15 mouse cellular contexts compared by ENCODE assay signal in genomic region chr3:90391004-90391403, GRCm38 (mm10). TPM values are rescaled to one million over a fixed set of nuclear protein-coding genes. Genes with fewer than 3 reads are reported as not detected.
DNase-seq lines count a peak whose midpoint lies in the region; ATAC-seq and TF ChIP-seq lines count a peak whose summit lies in the region.
"Had no signal": no experiment of that assay in that cellular context is flagged by ENCODE, and none has a peak within 500 bp of the region (broad histone marks: within the 10 kb centered on the region; RNA-seq: fewer than 3 reads in every experiment).

No protein-coding gene starts in this region.

- DNase-seq in adrenal gland, postnatal 10 days = peak; percentile 51
- no peak for DNase-seq in adrenal gland, postnatal 4 days (ENCODE audit: low spot score in 2 of 2)
- DNase-seq in lung, postnatal 0 days (ENCODE audit: low spot score) = peak; percentile 15
- DNase-seq in lung, postnatal 10 days = no peak
- no peak for DNase-seq in embryonic facial prominence, embryonic 14.5 days (ENCODE audit: low spot score)
- DNase-seq in midbrain, postnatal 0 days (ENCODE audit: low spot score) = no peak
- no peak for DNase-seq in c-Kit-positive CD71-positive TER-119-positive erythroid progenitor cells, embryonic 14.5 days (ENCODE audit: low spot score)
- no peak for DNase-seq in spleen, adult 18-20 months
- DNase-seq: cerebellum, postnatal 14 days; heart, adult 2 months; kidney, adult 8-10 months; liver, postnatal 0 days; thymus, adult 18-20 months had no signal

- no peak overlapping the region for H3K27ac ChIP-seq in lung, postnatal 0 days (ENCODE audit: low read length)
- H3K27ac ChIP-seq in embryonic facial prominence, embryonic 14.5 days (replicated peaks; ENCODE audit: low read depth, low read length) = peak overlapping the region; percentile 92
- H3K27ac ChIP-seq in midbrain, postnatal 0 days (ENCODE audit: low read depth, low read length) = peak overlapping the region; percentile 98
- H3K27ac ChIP-seq: heart, adult 2 months had no signal

- H3K4me1 ChIP-seq in lung, postnatal 0 days (ENCODE audit: insufficient read depth, low read depth, low read length) = peaks cover 10% of the 10 kb centered on the region; the same call in 1 of the 2 replicates
- H3K4me1 ChIP-seq in embryonic facial prominence, embryonic 14.5 days (ENCODE audit: control insufficient read depth, insufficient read depth, low read length) = peaks cover 35% of the 10 kb centered on the region
- H3K4me1 ChIP-seq in midbrain, postnatal 0 days (ENCODE audit: insufficient read depth, low read length) = peaks cover 21% of the 10 kb centered on the region

- H3K9me3 ChIP-seq in lung, postnatal 0 days (ENCODE audit: low read length) = no peaks in the 10 kb centered on the region
- no peaks in the 10 kb centered on the region for H3K9me3 ChIP-seq in embryonic facial prominence, embryonic 14.5 days (ENCODE audit: control insufficient read depth, low read length)
- H3K9me3 ChIP-seq in midbrain, postnatal 0 days (ENCODE audit: low read length) = no peaks in the 10 kb centered on the region
- H3K9me3 ChIP-seq: megakaryocyte, embryonic 14.5 days had no signal

- H3K9ac ChIP-seq in lung, postnatal 0 days (replicated peaks; ENCODE audit: low read depth) = no peak overlapping the region
- H3K9ac ChIP-seq in embryonic facial prominence, embryonic 14.5 days (ENCODE audit: low read depth, low read length) = peak overlapping the region; percentile 86; the same call in 1 of the 2 replicates
- H3K9ac ChIP-seq in midbrain, postnatal 0 days (replicated peaks; ENCODE audit: low read length, poor library complexity, severe bottlenecking) = peak overlapping the region; percentile 75; the same call in 1 of the 2 replicates
- H3K9ac ChIP-seq: liver, postnatal 0 days had no signal

- no peak for TF ChIP-seq CTCF in lung, postnatal 0 days (IDR thresholded peaks at IDR 0.05)
- TF ChIP-seq CTCF in midbrain, postnatal 0 days (IDR thresholded peaks at IDR 0.05) = no peak

- 60% methylated on average over 4 of the region's 4 CpGs for WGBS in lung, postnatal 0 days
- WGBS in embryonic facial prominence, embryonic 14.5 days = 49% methylated on average over 4 of the region's 4 CpGs
- 72% methylated on average over 4 of the region's 4 CpGs for WGBS in midbrain, postnatal 0 days

- no peaks in the 10 kb centered on the region for H3K27me3 ChIP-seq in lung, postnatal 0 days (replicated peaks; ENCODE audit: insufficient read depth, low read length)
- H3K27me3 ChIP-seq in embryonic facial prominence, embryonic 14.5 days (replicated peaks; ENCODE audit: control insufficient read depth, insufficient read depth, low read length) = no peaks in the 10 kb centered on the region
- H3K27me3 ChIP-seq in midbrain, postnatal 0 days (ENCODE audit: insufficient read depth, low read length) = no peaks in the 10 kb centered on the region

- H3K4me2 ChIP-seq in lung, postnatal 0 days (replicated peaks; ENCODE audit: low read depth, low read length) = no peak overlapping the region
- peak overlapping the region; percentile 98 for H3K4me2 ChIP-seq in embryonic facial prominence, embryonic 14.5 days (ENCODE audit: low read depth, low read length)
- H3K4me2 ChIP-seq in midbrain, postnatal 0 days (ENCODE audit: low read depth, low read length, poor library complexity, severe bottlenecking) = no peak overlapping the region

- TF ChIP-seq EP300 in lung, postnatal 0 days (IDR thresholded peaks at IDR 0.05) = no peak

- ATAC-seq in lung, postnatal 0 days = no peak
- ATAC-seq in embryonic facial prominence, embryonic 14.5 days (ENCODE audit: low read depth) = no peak
- ATAC-seq in midbrain, postnatal 0 days (ENCODE audit: low FRiP score) = no peak
- ATAC-seq: liver, postnatal 0 days had no signal

- no peak overlapping the region for H3K4me3 ChIP-seq in lung, postnatal 0 days (ENCODE audit: low read depth, low read length)
- no peak overlapping the region for H3K4me3 ChIP-seq in embryonic facial prominence, embryonic 14.5 days (ENCODE audit: low read depth, low read length)
- H3K4me3 ChIP-seq in midbrain, postnatal 0 days (ENCODE audit: low read depth, low read length) = no peak overlapping the region
- H3K4me3 ChIP-seq: heart, adult 2 months; layer of hippocampus, adult 2 months; megakaryocyte, embryonic 14.5 days had no signal

- H3K36me3 ChIP-seq in lung, postnatal 0 days (ENCODE audit: insufficient read depth, low read length) = peaks cover 26% of the 10 kb centered on the region
- H3K36me3 ChIP-seq in embryonic facial prominence, embryonic 14.5 days (ENCODE audit: control insufficient read depth, insufficient read depth, low read length) = peaks cover 66% of the 10 kb centered on the region
- peaks cover 49% of the 10 kb centered on the region for H3K36me3 ChIP-seq in midbrain, postnatal 0 days (ENCODE audit: insufficient read depth, low read length)

RNA-seq across cellular contexts. Expression of gene Slc27a3, which starts 1.3 kb away (rescaled TPM):
- 10 to 100 TPM; 55.2 to 65.9 TPM for total RNA-seq in adrenal gland, postnatal 10 days (2021)
- 10 to 100 TPM; 76.7 to 83.4 TPM for total RNA-seq in adrenal gland, postnatal 4 days (2021)
- 16.0 and 18.0 TPM in 2 replicates for polyA plus RNA-seq in lung, postnatal 0 days (2015; fragmentation: Nextera tagmentation; extraction: Ambion mirVana)
- 24.3 and 26.2 TPM in 2 replicates for polyA plus RNA-seq in embryonic facial prominence, embryonic 14.5 days (2014; fragmentation: Nextera tagmentation; extraction: Ambion mirVana)
- 64.8 and 86.6 TPM in 2 replicates for total RNA-seq in midbrain, postnatal 0 days (2014; rRNA removed)
- 30.8 and 31.4 TPM in 2 replicates for polyA plus RNA-seq in midbrain, postnatal 0 days (2015; fragmentation: Nextera tagmentation; extraction: Ambion mirVana)

RNA-seq across cellular contexts. Expression of gene Ints3, which starts 42.4 kb away (rescaled TPM):
- 10 to 100 TPM; 46.8 to 51.6 TPM for total RNA-seq in adrenal gland, postnatal 10 days (2021)
- total RNA-seq in adrenal gland, postnatal 4 days (2021) = 10 to 100 TPM; 56.4 to 57.6 TPM
- 10.6 and 13.9 TPM in 2 replicates for polyA plus RNA-seq in lung, postnatal 0 days (2015; fragmentation: Nextera tagmentation; extraction: Ambion mirVana)
- polyA plus RNA-seq in embryonic facial prominence, embryonic 14.5 days (2014; fragmentation: Nextera tagmentation; extraction: Ambion mirVana) = 26.0 and 31.8 TPM in 2 replicates
- 58.5 and 61.8 TPM in 2 replicates for total RNA-seq in midbrain, postnatal 0 days (2014; rRNA removed)
- 19.7 and 22.3 TPM in 2 replicates for polyA plus RNA-seq in midbrain, postnatal 0 days (2015; fragmentation: Nextera tagmentation; extraction: Ambion mirVana)

Comparison
In these comparisons a context has a peak if more than half of its experiments do, and no peak if none do; other contexts are left out.
1. DNase-seq: peak in adrenal gland, postnatal 10 days (single experiment) and lung, postnatal 0 days (single experiment); none in adrenal gland, postnatal 4 days (0 of 2), lung, postnatal 10 days (single experiment), embryonic facial prominence, embryonic 14.5 days (single experiment), midbrain, postnatal 0 days (single experiment), c-Kit-positive CD71-positive TER-119-positive erythroid progenitor cells, embryonic 14.5 days (single experiment) and spleen, adult 18-20 months (0 of 2).